Mouse (Mus musculus) left cerebral cortex, postnatal 36 days (tissue): ENCODE results near the gene Tcf7. TPM values are rescaled to one million over a fixed set of nuclear protein-coding genes. Genes with fewer than 3 reads are reported as not detected.
"Not testable (repeated sequence)": the region's sequence is repeated elsewhere in the genome, so short reads cannot be mapped to it uniquely, and the experiment has no call there.

Experiments used
- DNase-seq, 2 experiments: peaks; one replicate each; pipeline ENCODE4 v3.0.0; 2021 to 2022; ENCODE audit warnings: low spot score in 2 of 2, mixed read lengths in 1 of 2
- intact Hi-C: fragments of 180-260 bp; cut with DNase I; formaldehyde crosslinking; loops from one replicate; pipeline ENCODE4 v1.15.1; 2025
- total RNA-seq, 2 experiments: library from RNA; stranded (reverse); gene quantifications; 2 replicates each; pipeline ENCODE4 v1.2.3; 2021

Gene Tcf7
- total RNA-seq, 2 experiments from 2014 or later = 3.3 to 6.3 TPM

GRCm38 (mm10) chr11:52233043-52233653, 49.7 kb downstream of the Tcf7 start:
- intact Hi-C loops = no loop called here
- DNase-seq = no peak

- intact Hi-C loops = no loop called here
- DNase-seq = peak; percentile 91 to 94
These were observed 50.9 kb downstream of the Tcf7 start, which contains the start of gene Skp1a for GRCm38 (mm10) chr11:52231606-52232541. Gene Skp1a, plus strand, starts transcription at chr11:52231995.

- DNase-seq = no peak
- intact Hi-C loops = no loop called here
These were observed 52.1 kb downstream of the Tcf7 start for GRCm38 (mm10) chr11:52230694-52231093.

GRCm38 (mm10) chr11:52228722-52229448, 53.9 kb downstream of the Tcf7 start:
- no peak for DNase-seq
- intact Hi-C loops = loop anchor here (10.0 kb wide), 2 partner anchors 184 to 264 kb away; partner anchors contain the start of gene Cdkn2aipnl

GRCm38 (mm10) chr11:52227466-52228226, 55.2 kb downstream of the Tcf7 start:
- DNase-seq = no peak
- intact Hi-C loops = loop anchor here (10.0 kb wide), 2 partner anchors 183 to 263 kb away; partner anchors contain the start of gene Cdkn2aipnl

- intact Hi-C loops = loop anchor here (10.0 kb wide), 2 partner anchors 182 to 262 kb away; partner anchors contain the start of gene Cdkn2aipnl
- no peak for DNase-seq
These were observed 55.8 kb downstream of the Tcf7 start for GRCm38 (mm10) chr11:52227053-52227452.

GRCm38 (mm10) chr11:52225986-52226599, 56.7 kb downstream of the Tcf7 start:
- intact Hi-C loops = loop anchor here (10.0 kb wide), 2 partner anchors 181 to 261 kb away; partner anchors contain the start of gene Cdkn2aipnl
- DNase-seq = no peak

- no peak for DNase-seq
- intact Hi-C loops = loop anchor here (5.0 to 10.0 kb wide), 3 partner anchors 179 to 407 kb away; partner anchors contain the start of gene Cdkn2aipnl
These were observed 58.7 kb downstream of the Tcf7 start for GRCm38 (mm10) chr11:52223968-52224682.

- intact Hi-C loops = loop anchor here (5.0 to 10.0 kb wide), 3 partner anchors 178 to 406 kb away; partner anchors contain the start of gene Cdkn2aipnl
- DNase-seq = no peak
These were observed 59.9 kb downstream of the Tcf7 start for GRCm38 (mm10) chr11:52222891-52223290.

- intact Hi-C loops = loop anchor here (2.0 to 10.0 kb wide), 4 partner anchors 79 to 405 kb away; partner anchors contain the start of gene Cdkn2aipnl
- DNase-seq = not testable (repeated sequence)
These were observed 60.9 kb downstream of the Tcf7 start for GRCm38 (mm10) chr11:52221921-52222320.

- peak; percentile 52 to 56 for DNase-seq
These were observed 62.5 kb downstream of the Tcf7 start for GRCm38 (mm10) chr11:52220282-52220681.

GRCm38 (mm10) chr11:52213887-52214286, 68.9 kb downstream of the Tcf7 start, which contains the start of gene Olfr1371:
Gene Olfr1371, minus strand, starts transcription at chr11:52213987.
- intact Hi-C loops = no loop called here
- DNase-seq = no peak

More at GRCm38 (mm10) chr11:52220282-52220681, 62.5 kb downstream of the Tcf7 start:
- intact Hi-C loops = loop anchor here (2.0 to 10.0 kb wide), 4 partner anchors 77 to 403 kb away; partner anchors contain the start of gene Cdkn2aipnl

Other genes starting within 250 kb of the Tcf7 start
- gene Ppp2ca, start 184.3 kb downstream of the Tcf7 start, total RNA-seq = 100 to 1,000 TPM; 116 to 120 TPM
- not detected for gene Olfr1373, start 137.5 kb downstream of the Tcf7 start, total RNA-seq
- not detected for gene Olfr1371, start 69.0 kb downstream of the Tcf7 start, total RNA-seq
- gene Skp1a, start 51.0 kb downstream of the Tcf7 start, total RNA-seq = 100 to 1,000 TPM; 453 to 466 TPM
- gene Vdac1, start 77.8 kb upstream of the Tcf7 start, total RNA-seq = 100 to 1,000 TPM; 542 to 579 TPM
- gene 9530068E07Rik, start 113.4 kb upstream of the Tcf7 start, total RNA-seq = 10 to 100 TPM; 65.7 to 65.8 TPM